Mouse (Mus musculus) hindbrain, embryonic 12.5 days (tissue): ENCODE results near the gene Tmem43. TPM values are rescaled to one million over a fixed set of nuclear protein-coding genes. Genes with fewer than 3 reads are reported as not detected.

Experiments
- ATAC-seq: fragments of 200-750 bp; cut with Nextera tagmentation; 2 replicates; pipeline ENCODE4 v1.8.0; 2017; ENCODE audit warnings: moderate TSS enrichment; ENCODE audit not compliant: low FRiP score
- H3K27ac ChIP-seq: fragments of 300-500 bp; sonication (generic); 2 replicates; pipeline ENCODE4 v1.5.1; 2016; ENCODE audit warnings: mild to moderate bottlenecking
- H3K27me3 ChIP-seq: fragments of 300-500 bp; sonication (generic); 2 replicates; pipeline ENCODE4 v1.6.1; 2016; ENCODE audit warnings: mild to moderate bottlenecking
- H3K36me3 ChIP-seq: fragments of 300-500 bp; sonication (generic); 2 replicates; pipeline ENCODE4 v1.6.1; 2016; ENCODE audit warnings: mild to moderate bottlenecking
- H3K4me1 ChIP-seq: fragments of 300-500 bp; sonication (generic); 2 replicates; pipeline ENCODE4 v1.6.1; 2016
- H3K4me2 ChIP-seq: fragments of 300-500 bp; sonication (generic); replicated peaks from 2 replicates; pipeline ENCODE4 v1.6.1; 2016; ENCODE audit warnings: mild to moderate bottlenecking
- H3K4me3 ChIP-seq: fragments of 300-500 bp; sonication (generic); 2 replicates; pipeline ENCODE4 v1.5.1; 2016; ENCODE audit warnings: mild to moderate bottlenecking
- H3K9ac ChIP-seq: fragments of 300-500 bp; sonication (generic); 2 replicates; pipeline ENCODE4 v1.6.1; 2016; ENCODE audit warnings: mild to moderate bottlenecking, moderate library complexity
- H3K9me3 ChIP-seq: fragments of 300-500 bp; sonication (generic); replicated peaks from 2 replicates; pipeline ENCODE4 v1.6.1; 2016; ENCODE audit warnings: mild to moderate bottlenecking
- WGBS: fragments of 180-500 bp; shearing (Covaris S2); methylation state at CpG from one replicate; pipeline ENCODE4 v1.1.7; 2016; 5-methylcytosine and 5-hydroxymethylcytosine counted together
- polyA plus RNA-seq: library from polyadenylated mRNA; unstranded; fragments of >200 nt; fragmentation: Nextera tagmentation; extraction: Ambion mirVana; gene quantifications from 2 replicates; pipeline ENCODE4 v1.2.1, GENCODE M21; 2016

The Tmem43 gene
- 57.3 and 57.7 TPM in 2 replicates for polyA plus RNA-seq

DNA sequence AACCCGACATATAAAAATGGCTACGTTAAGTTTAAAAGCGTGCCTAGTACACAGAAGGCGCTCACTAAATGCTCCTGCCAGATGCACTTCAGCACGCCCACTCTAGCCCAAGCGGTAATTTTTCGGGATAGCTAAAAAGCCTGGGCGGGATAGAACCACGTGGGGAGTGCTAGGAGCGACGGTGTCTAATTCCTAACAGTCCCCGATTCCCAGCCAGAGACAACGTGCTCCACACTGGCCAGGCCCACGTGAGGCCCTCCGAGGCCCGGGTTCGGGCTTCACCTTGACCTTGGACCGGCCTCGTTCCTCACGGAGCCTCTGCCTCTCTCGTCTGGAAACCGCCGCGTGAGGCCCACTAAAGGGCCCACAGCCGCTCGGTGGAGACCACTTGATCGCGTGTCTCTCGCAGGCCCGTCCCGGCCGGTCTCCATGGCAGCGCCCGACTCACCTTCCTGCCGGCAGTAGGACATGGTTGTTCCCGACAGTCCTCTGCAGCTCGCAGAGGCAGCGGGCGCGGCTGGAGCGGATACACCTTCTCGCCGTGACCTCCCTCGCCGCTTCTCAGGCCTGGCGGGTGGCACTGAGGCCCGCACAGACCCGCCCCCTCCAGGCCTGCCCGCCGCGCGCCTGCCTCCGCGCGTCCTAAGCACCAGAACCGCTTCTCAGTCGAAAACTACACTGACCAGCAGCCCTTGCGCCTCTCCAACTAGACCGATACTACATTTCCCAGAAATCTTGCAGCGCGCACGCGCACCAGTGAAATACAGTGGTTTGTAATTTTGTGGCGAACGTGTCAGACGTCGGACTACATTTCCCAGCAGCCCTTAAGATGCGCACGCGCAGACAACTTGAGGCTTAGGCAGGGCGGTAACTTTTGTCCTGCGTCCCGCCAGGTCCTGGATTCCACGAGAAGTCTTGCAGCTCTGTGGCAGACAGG is at the start of gene Tmem43, which contains the start of gene Chchd4:
Tmem43 (plus strand) TSS at position 836 of the 937 bp plus-strand sequence.
Chchd4 (minus strand) TSS at position 679 of the 937 bp plus-strand sequence.
- H3K4me2 ChIP-seq = peak within 1 kb of the TSS; percentile 87
- WGBS = under 1% methylated on average over 74 of the region's 74 CpGs
- no peaks in the 10 kb centered on the region for H3K27me3 ChIP-seq
- no peaks in the 10 kb centered on the region for H3K9me3 ChIP-seq
- peak within 1 kb of the TSS; percentile 79 for H3K4me3 ChIP-seq
- H3K36me3 ChIP-seq = peaks cover 11% of the 10 kb centered on the region
- peak within 1 kb of the TSS; percentile 74 for H3K27ac ChIP-seq
- peak within 1 kb of the TSS; percentile 76 for H3K9ac ChIP-seq
- H3K4me1 ChIP-seq = peaks cover 27% of the 10 kb centered on the region
- ATAC-seq = peak; percentile 96

DNA sequence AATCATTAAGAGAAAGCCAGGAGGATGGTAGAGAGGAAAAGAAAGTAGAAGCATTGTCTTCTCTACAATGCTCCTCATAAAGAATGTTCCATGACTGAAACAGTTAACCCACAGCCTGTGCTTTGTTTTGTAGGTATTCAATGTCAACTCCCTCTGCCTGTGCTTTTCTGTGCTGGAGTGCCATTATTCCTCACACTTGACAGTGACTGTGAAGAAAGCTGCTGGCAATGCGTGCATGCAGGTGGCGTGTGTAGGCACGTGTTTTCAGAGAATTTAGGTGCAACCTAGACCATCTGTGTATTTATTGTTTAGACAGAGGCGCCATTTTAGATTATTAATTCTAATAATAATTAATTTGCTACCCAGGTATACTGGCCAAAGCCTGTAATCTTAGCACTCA is 49.4 kb upstream of the Tmem43 start:
- Histone ChIP-seq H3K27ac (no peak overlapping the region), H3K27me3 (peaks cover 9% of the 10 kb centered on the region; the same call in 1 of the 2 replicates), H3K9me3 (no peaks in the 10 kb centered on the region), H3K4me2 (no peak overlapping the region), H3K4me3 (no peak overlapping the region), H3K36me3 (no peaks in the 10 kb centered on the region), H3K9ac (no peak overlapping the region), H3K4me1 (no peaks in the 10 kb centered on the region)
- WGBS = 49% methylated on average over 4 of the region's 4 CpGs
- ATAC-seq = no peak

DNA sequence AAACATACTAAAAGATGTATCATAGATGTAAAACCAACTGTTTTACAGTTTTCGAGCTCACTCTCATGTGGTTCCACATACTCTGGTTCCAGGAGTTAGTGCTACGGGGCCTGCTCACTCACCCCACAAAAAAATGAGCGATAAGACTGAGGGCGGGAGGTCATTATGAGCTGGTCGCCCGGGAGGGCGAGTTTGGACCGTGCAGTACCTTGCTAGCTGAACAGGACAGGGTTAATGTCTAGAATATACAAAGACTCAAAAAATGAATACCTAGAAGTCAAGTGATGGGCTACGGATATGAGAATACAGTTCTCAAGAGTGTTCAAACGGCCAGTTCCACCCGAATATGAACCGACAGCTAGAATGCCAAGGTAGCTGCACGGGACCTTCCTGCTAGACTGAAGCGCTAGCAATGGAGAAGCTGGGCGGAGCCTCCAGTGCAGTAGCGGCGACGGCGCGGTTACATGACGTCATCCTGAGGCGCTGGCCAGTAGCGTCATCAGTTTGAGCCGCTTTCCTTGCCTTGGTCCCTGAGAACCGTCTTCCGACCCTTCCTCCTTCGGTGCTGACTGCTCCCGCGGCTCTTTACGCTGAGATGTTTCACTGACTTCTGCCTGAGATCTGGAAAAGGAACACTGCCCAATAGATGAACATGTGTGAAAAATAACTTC is 32.9 kb upstream of the Tmem43 start:
- peak overlapping the region; percentile 67 for H3K27ac ChIP-seq
- WGBS = 2% methylated on average over 30 of the region's 30 CpGs
- H3K4me2 ChIP-seq = peak overlapping the region; percentile 78

DNA sequence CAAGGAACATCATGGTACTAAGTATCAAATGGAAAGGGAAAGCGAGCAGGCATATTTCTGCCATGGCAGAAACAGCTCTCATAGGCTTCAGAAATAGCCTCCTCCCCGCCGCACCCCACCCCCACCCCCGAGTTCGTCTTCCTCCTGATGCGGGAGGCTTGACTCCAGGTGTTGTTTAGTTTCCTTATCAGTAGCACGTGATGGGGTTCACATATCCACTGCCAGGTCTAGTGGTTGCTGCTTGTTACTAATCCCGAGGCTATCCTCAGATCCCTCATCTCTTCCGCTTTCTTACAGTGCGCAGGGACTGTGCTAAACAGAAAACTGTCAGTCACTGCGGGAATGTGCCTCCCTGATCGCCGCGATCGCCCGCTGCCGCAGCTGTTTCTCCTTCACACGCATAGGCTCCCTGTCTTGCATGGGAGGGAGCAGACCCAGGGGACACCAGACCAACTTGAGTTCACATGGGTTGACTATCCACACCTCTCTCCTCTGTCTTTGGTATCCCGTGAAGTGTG is 32.3 kb upstream of the Tmem43 start:
- Histone ChIP-seq H3K27me3 (peaks cover 21% of the 10 kb centered on the region), H3K27ac (peak overlapping the region; percentile 67; the same call in 1 of the 2 replicates), H3K4me3 (peak overlapping the region; percentile 55), H3K9me3 (no peaks in the 10 kb centered on the region), H3K4me2 (peak overlapping the region; percentile 78), H3K4me1 (peaks cover 9% of the 10 kb centered on the region), H3K36me3 (no peaks in the 10 kb centered on the region), H3K9ac (peak overlapping the region; percentile 67)
- WGBS = 3% methylated on average over 19 of the region's 19 CpGs
- ATAC-seq = peak; percentile 72

More for the DNA sequence above, 32.9 kb upstream of the Tmem43 start:
- H3K4me3 ChIP-seq = peak overlapping the region; percentile 55
- ATAC-seq = peak; percentile 96
- peaks cover 9% of the 10 kb centered on the region for H3K4me1 ChIP-seq
- H3K9ac ChIP-seq = peak overlapping the region; percentile 67
- peaks cover 22% of the 10 kb centered on the region for H3K27me3 ChIP-seq
- H3K36me3 ChIP-seq = no peaks in the 10 kb centered on the region
- H3K9me3 ChIP-seq = no peaks in the 10 kb centered on the region

DNA sequence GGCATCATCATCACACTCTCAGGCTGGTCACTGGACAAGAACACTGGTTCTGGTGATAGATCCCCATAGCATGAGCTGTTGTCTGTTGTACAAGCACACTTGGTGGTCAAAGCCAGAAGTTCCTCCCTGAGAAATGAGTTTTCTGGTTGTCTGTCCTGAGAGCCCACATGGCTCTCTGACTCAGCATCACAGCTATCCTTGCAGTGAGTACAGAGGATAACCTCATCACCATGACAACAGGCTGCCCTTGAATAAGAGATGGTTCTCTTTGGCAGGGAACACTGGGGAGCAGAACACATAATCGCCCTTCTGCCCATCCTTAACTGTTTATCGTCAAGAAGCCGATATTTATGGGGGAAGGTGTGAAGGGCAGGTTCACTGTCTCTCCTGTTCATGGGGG is 28.2 kb upstream of the Tmem43 start:
- WGBS = 83% methylated on average over 3 of the region's 3 CpGs
- ATAC-seq = no peak
- Histone ChIP-seq H3K27ac (no peak overlapping the region), H3K4me2 (no peak overlapping the region), H3K9ac (no peak overlapping the region), H3K27me3 (peaks cover 15% of the 10 kb centered on the region), H3K9me3 (no peaks in the 10 kb centered on the region), H3K4me1 (peaks cover 7% of the 10 kb centered on the region), H3K4me3 (no peak overlapping the region), H3K36me3 (no peaks in the 10 kb centered on the region)

DNA sequence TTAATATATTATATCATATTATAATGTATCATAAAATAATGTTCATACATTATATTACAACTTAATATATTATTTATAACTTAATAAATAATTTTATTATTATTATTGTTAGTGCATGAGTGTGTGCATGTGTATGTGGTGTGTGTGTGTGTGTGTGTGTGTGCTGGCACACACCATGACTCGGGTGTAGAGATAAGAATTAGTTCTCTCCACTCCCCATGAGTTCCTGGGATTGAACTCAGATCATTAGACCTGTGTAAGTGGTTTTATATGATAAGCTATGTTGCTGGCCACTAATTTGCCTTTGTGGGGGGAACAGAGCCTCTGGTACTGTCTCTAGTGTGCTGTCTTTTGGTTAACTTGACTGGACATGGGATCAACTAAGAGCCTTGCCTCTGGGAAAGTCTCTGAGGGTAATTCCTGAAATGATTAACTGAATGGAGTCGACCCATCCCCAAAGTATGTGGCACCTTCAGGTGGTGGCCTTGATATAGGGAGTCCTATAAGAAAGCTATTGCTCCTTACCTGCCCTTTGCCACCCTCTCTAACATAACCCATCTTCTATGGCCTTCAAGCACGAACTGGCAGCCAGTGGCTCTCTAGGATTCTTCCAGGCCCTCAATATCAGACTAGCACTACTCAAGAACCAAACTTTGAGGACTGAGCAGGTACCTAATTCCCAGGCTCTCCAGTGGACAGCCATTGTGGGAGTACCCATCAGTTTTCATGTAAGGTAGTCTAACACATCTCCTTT is 23.9 kb upstream of the Tmem43 start:
- WGBS = 57% methylated on average over 3 of the region's 3 CpGs
- Histone ChIP-seq H3K27me3 (peaks cover 15% of the 10 kb centered on the region), H3K27ac (no peak overlapping the region), H3K36me3 (no peaks in the 10 kb centered on the region), H3K4me2 (no peak overlapping the region), H3K9ac (no peak overlapping the region), H3K4me3 (no peak overlapping the region), H3K9me3 (no peaks in the 10 kb centered on the region), H3K4me1 (no peaks in the 10 kb centered on the region; the same call in 1 of the 2 replicates)
- ATAC-seq = no peak

DNA sequence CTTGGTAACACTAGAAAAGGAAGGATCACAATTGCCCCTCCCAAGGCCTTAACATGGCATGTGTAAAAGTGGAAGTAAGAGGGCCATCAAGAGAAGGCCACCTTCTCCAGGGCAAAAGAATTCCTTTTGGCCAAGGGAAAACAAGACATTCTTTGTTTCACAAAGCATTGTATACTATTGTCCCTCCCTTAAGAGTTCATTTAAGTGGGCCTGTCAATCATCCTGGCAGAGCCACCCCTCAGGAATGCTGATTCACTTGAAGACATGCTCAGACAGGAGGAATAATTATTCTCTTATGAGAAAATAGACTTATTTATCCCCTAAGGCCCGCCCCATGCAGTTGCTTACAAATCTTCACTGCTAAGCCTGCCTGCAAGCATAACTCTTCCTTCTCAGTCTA is 21.4 kb upstream of the Tmem43 start:
- H3K4me2 ChIP-seq = no peak overlapping the region
- ATAC-seq = no peak
- H3K9ac ChIP-seq = no peak overlapping the region
- peaks cover 6% of the 10 kb centered on the region; the same call in 1 of the 2 replicates for H3K27me3 ChIP-seq
- 54% methylated on average over 1 of the region's 1 CpGs for WGBS
- no peaks in the 10 kb centered on the region; the same call in 1 of the 2 replicates for H3K4me1 ChIP-seq
- H3K9me3 ChIP-seq = no peaks in the 10 kb centered on the region
- H3K4me3 ChIP-seq = no peak overlapping the region
- H3K36me3 ChIP-seq = no peaks in the 10 kb centered on the region
- no peak overlapping the region for H3K27ac ChIP-seq

DNA sequence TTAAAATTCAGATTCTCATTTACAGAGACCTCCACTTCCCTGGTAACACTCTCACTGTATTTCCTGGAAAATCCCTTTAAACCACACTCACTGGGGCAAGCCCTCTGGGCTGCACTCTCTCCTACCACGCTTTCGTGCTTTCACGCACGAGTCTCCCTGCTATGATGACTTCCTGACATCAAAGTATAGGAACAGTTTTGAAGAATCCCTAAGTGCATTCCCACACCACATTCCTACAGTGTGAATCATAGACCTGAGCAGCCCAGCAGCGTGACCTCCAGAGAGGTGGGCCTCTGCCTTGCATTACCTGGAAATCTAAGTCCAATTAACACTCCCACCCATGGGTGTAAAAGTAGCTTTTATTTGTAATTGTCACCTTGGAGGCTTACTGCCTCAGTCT is 19.0 kb upstream of the Tmem43 start:
- Histone ChIP-seq H3K4me3 (no peak overlapping the region), H3K27ac (no peak overlapping the region), H3K4me2 (no peak overlapping the region), H3K9me3 (no peaks in the 10 kb centered on the region), H3K9ac (no peak overlapping the region), H3K4me1 (no peaks in the 10 kb centered on the region; the same call in 1 of the 2 replicates), H3K36me3 (no peaks in the 10 kb centered on the region), H3K27me3 (peaks cover 6% of the 10 kb centered on the region; the same call in 1 of the 2 replicates)
- WGBS = 68% methylated on average over 5 of the region's 5 CpGs
- ATAC-seq = no peak

DNA sequence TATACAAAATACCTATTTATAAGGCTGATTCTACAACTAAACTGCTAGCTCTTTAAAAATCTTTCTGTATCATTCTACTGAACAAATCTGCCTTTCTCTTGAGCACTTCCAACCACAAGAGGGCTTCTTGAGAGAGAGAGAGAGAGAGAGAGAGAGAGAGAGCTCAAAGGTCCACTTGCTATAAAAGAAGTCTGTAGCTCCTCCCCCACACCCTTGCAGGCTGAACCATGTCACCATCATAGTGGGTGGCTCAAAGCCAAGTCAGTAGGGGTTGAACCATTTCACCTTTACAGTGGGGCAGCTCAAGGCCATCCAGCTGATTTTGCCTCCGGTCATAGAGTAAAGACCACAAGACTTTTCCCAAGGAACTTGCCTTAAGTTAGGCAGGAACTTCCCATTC is 14.0 kb upstream of the Tmem43 start:
- no peaks in the 10 kb centered on the region for H3K27me3 ChIP-seq

DNA sequence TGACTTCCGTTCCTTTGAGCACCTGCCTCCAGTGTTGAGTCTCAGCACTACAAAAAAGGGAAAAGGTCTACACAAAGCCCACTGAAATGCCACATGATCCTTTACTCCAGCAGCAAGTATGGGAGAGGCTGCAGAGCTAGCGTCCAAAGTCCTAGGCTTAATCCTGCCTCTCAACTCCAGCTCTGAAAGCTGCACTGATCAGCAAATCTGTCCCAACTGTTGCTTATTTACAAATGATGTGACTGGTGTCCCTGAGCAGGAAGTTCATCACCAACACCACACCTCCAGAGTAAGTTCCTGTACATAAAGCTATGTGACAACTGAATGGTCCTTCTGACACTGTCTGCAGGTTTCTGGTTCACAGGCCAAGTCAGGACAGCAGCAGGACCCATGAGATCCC is 7.7 kb upstream of the Tmem43 start:
- peaks cover 50% of the 10 kb centered on the region for H3K36me3 ChIP-seq
- no peak overlapping the region for H3K4me2 ChIP-seq
- no peak overlapping the region for H3K4me3 ChIP-seq
- 93% methylated on average over 2 of the region's 2 CpGs for WGBS
- no peak overlapping the region for H3K9ac ChIP-seq
- H3K4me1 ChIP-seq = no peaks in the 10 kb centered on the region
- no peak for ATAC-seq
- H3K9me3 ChIP-seq = no peaks in the 10 kb centered on the region
- no peaks in the 10 kb centered on the region for H3K27me3 ChIP-seq
- H3K27ac ChIP-seq = no peak overlapping the region

More for the DNA sequence above, 14.0 kb upstream of the Tmem43 start:
- no peak overlapping the region for H3K9ac ChIP-seq
- peaks cover 18% of the 10 kb centered on the region for H3K36me3 ChIP-seq
- H3K4me3 ChIP-seq = no peak overlapping the region
- ATAC-seq = no peak
- no peak overlapping the region for H3K27ac ChIP-seq
- no peak overlapping the region for H3K4me2 ChIP-seq
- no peaks in the 10 kb centered on the region for H3K4me1 ChIP-seq
- WGBS = 87% methylated on average over 1 of the region's 1 CpGs
- no peaks in the 10 kb centered on the region for H3K9me3 ChIP-seq

DNA sequence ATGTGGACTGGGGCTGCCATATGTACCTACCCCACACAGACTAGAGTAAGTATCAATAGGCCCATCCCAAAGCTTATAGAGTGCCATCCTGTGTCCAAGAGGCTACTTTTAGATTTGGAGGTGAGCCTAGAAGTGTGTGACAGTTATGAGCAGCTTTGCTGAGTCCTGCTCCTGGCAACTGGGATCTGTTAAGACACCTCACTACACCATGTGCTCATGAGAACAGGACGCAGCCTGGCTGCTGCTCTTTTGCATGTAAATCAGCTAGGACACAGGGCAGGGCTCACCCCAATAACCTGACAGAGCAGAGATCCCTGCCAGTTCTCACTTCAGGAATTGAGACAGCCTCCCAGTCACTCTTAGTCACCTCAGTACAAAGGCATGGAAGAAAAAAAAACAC is 6.4 kb upstream of the Tmem43 start:
- WGBS = 81% methylated on average over 1 of the region's 1 CpGs
- H3K27me3 ChIP-seq = no peaks in the 10 kb centered on the region
- ATAC-seq = no peak
- H3K9me3 ChIP-seq = no peaks in the 10 kb centered on the region
- no peak overlapping the region for H3K4me2 ChIP-seq
- peaks cover 50% of the 10 kb centered on the region for H3K36me3 ChIP-seq
- no peak overlapping the region for H3K27ac ChIP-seq
- peaks cover 6% of the 10 kb centered on the region for H3K4me1 ChIP-seq
- no peak overlapping the region for H3K9ac ChIP-seq
- no peak overlapping the region for H3K4me3 ChIP-seq
